Mouse (Mus musculus) cerebellum, adult 11 months (tissue): ENCODE results near the gene Slc22a21.
"Not testable (repeated sequence)": the region's sequence is repeated elsewhere in the genome, so short reads cannot be mapped to it uniquely, and the experiment has no call there.

Experiments used
- DNase-seq: peaks from one replicate; pipeline ENCODE4 v3.0.0; 2022

The Slc22a21 gene

GRCm38 (mm10) chr11:53979788-53980621, at the start of gene Slc22a21:
Gene Slc22a21 (minus strand): TSS chr11:53980332.
- DNase-seq: peak; percentile 30

- no peak for DNase-seq
Measured at GRCm38 (mm10) chr11:54028997-54029396, 48.9 kb upstream of the Slc22a21 start.

- peak; percentile 84 for DNase-seq
Measured at GRCm38 (mm10) chr11:54028044-54028951, 48.2 kb upstream of the Slc22a21 start, which contains the start of gene Slc22a4. Gene Slc22a4 (minus strand): TSS chr11:54028090.

- peak; percentile 55 for DNase-seq
Measured at GRCm38 (mm10) chr11:54027131-54028043, 47.3 kb upstream of the Slc22a21 start.

- DNase-seq: no peak
Measured at GRCm38 (mm10) chr11:54026491-54027041, 46.4 kb upstream of the Slc22a21 start.

GRCm38 (mm10) chr11:54021396-54022093, 41.4 kb upstream of the Slc22a21 start:
- no peak for DNase-seq

GRCm38 (mm10) chr11:54018893-54019732, 39.0 kb upstream of the Slc22a21 start:
- no peak for DNase-seq

GRCm38 (mm10) chr11:54017596-54017995, 37.5 kb upstream of the Slc22a21 start:
- DNase-seq: no peak

GRCm38 (mm10) chr11:54016051-54016450, 35.9 kb upstream of the Slc22a21 start:
- no peak for DNase-seq

- no peak for DNase-seq
Measured at GRCm38 (mm10) chr11:54012961-54013360, 32.8 kb upstream of the Slc22a21 start.

- DNase-seq: no peak
Measured at GRCm38 (mm10) chr11:54011255-54011654, 31.1 kb upstream of the Slc22a21 start.

- DNase-seq: no peak
Measured at GRCm38 (mm10) chr11:54008416-54008920, 28.3 kb upstream of the Slc22a21 start.

GRCm38 (mm10) chr11:54007717-54008116, 27.6 kb upstream of the Slc22a21 start:
- peak; percentile 85 for DNase-seq

- peak; percentile 72 for DNase-seq
Measured at GRCm38 (mm10) chr11:54006901-54007300, 26.8 kb upstream of the Slc22a21 start.

- not testable (repeated sequence) for DNase-seq
Measured at GRCm38 (mm10) chr11:54006362-54006761, 26.2 kb upstream of the Slc22a21 start.

GRCm38 (mm10) chr11:54004734-54005133, 24.6 kb upstream of the Slc22a21 start:
- no peak for DNase-seq

- no peak for DNase-seq
Measured at GRCm38 (mm10) chr11:54004221-54004620, 24.1 kb upstream of the Slc22a21 start.

GRCm38 (mm10) chr11:54002761-54003717, 22.9 kb upstream of the Slc22a21 start:
- DNase-seq: peak; percentile 74
